Mouse (Mus musculus): ENCODE measurements around the gene Ppt2. TPM values are rescaled to one million over a fixed set of nuclear protein-coding genes. Genes with fewer than 3 reads are reported as not detected.

Ppt2 gene
- 10 to 100 TPM; 57.8 to 70.0 TPM for total RNA-seq (2021)
- long read RNA-seq, experiment 1, transcript Ppt2-209 (9 exons, 1,710 nt), result major isoform, 5 of 19 reads
- long read RNA-seq, experiment 1, partial matches to known transcripts, result 1 of 19 reads
- long read RNA-seq, experiment 1, other reads (novel, unspliced or antisense), result 12 of 19 reads
- long read RNA-seq, experiment 2, transcript Ppt2-209 (9 exons, 1,710 nt), result major isoform, 11 of 22 reads
- long read RNA-seq, experiment 2, partial matches to known transcripts, result 0 of 22 reads
- long read RNA-seq, experiment 2, other reads (novel, unspliced or antisense), result 10 of 22 reads

DNA sequence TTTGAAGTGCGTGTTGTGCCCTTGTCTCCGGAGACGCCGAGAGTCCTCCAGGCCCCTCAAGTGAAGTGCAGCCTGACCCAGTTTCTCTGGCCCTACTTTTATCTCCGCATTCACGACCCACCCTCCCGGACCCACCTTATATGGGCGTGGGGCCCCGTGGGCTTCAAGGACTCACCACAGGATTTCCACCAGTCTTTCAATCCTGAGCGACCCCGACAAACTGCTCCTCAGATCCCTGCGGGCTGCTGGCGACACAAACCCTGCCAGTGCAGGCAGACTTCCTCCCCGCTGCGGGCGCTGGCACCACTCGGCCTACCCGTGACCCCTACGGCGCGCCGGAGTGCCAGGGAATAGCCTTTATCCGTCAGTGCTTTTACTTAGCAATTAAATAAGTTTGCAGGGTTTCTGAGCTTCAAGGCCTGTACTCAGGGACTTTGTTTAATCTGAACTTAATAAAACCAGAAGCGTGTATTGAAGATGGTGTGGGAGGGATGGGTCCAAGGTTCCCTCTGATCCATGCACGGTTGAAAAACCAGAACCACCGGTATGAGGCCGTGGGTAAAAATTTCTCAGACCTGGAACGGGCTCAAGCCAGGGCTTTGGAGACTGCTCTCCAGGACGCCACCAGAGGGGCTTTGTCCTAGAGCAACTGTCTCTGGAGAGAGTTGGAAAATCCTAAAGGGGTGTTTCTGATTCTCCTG lies at the start of gene Ppt2:
Gene Ppt2, minus strand, starts transcription at position 568 of the 701 bp plus-strand sequence.
- peak; percentile 78 to 82 for DNase-seq

DNA sequence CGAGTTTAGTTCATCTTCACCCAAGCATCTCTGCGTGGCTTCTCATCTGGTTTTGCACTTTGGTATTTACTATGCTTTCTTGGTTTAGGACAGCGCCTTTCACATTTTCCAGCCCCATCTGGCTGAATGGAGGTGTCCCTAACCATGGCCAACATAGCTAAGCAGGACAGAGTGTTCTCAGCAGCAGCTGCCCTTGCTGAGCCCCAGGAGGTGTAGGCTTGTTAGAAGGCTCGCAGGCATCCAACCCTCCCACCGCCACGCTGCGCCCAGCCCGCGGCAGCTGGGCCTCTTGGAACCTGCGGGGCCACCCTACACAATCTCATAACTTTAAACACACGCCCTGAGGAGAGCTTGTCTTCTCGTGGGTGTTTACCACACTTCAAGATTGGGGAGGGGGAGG lies 48.4 kb upstream of the Ppt2 start:
- DNase-seq, result no peak

DNA sequence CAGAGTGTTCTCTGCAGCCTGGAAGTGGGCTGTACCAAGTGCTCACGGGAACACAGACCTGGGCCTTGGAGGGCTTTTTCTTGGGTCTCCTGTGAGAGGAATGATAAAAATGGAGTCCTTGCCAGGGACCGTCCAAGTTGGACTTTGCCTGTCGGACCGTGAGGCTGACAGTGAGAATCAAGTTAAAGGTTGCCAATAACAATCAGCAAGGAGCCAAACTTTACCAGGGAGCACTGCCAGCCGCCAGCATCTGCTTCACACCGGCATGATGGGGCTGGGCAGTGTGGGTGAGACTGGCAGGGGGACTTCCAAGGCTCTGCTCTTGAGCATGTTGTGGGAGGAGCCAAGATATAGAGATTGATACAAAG lies 47.8 kb upstream of the Ppt2 start:
- no peak for DNase-seq

DNA sequence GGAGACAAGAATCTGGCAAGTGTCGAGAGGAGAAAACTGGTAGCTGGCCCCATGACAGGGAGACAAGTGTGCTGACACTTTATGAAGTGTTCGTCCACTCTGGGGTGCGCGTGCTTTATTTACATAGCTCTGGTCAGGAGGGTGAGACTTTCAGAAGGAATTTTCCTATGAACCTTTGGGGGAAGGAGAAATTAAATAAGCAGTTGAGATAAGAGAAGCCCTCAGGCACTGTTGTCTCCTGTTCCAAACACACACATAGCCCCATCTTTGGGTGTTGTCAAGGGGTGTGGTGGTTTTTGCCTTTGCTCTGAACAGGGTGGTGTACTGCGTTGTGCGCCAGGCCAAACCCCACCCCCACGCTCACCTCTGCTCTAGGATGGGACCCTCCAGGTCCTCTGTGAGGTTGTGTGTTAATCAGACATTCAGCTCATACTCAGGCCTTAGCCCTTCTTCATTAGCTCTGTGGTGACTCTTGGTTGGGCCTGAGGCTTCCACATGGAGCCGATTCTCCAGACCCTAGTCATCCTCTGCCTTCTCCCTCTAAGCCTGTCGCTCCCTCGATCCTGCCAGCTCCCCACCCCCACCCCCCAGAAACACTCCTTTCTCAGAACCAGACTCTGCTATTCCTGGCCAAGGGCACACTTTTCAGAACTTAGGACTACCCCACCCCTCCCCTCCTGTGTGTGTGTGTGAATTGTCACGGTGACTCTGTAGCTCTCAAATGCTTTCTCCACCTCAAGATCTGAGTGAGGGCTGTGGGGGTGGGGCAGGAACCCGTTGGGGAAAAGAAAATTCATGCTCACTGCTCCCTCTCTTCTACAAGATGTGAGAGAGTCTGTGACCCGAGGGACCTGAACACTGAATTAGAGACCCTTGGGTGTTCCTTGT lies 47.1 kb upstream of the Ppt2 start:
- no peak for DNase-seq

DNA sequence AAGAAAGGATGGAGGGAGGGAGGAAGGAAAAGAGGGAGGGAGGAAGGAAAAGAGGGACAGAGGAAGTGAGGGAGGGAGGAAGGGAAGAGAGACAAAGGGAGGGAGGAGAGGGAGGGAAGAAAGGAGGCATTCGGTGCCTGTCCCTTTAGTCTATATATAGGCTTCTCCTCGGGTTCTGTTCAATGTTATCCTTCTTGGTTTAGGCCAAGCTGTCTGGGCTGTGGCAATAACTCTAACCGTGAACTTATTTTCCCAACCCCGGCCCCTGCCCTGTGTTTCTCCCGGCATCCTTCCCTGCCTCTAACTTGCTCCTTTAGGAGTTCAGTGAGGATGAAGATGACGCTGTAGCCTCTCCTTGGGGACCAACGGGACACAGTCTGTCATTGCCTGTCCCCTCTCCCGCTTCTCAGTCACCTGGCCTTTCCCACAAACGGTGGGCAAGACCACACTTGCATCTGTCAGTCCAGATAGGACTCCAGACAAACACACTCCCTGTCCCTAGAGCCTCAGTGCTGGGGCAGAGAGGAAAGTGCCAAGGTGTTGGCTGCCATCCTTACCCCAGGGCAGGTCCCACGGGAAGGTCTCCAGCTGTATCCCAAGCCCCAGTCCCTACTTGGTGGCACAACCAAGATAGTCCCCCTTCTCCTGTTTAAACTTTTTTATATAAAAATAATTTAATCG lies 46.4 kb upstream of the Ppt2 start:
- no peak for DNase-seq

DNA sequence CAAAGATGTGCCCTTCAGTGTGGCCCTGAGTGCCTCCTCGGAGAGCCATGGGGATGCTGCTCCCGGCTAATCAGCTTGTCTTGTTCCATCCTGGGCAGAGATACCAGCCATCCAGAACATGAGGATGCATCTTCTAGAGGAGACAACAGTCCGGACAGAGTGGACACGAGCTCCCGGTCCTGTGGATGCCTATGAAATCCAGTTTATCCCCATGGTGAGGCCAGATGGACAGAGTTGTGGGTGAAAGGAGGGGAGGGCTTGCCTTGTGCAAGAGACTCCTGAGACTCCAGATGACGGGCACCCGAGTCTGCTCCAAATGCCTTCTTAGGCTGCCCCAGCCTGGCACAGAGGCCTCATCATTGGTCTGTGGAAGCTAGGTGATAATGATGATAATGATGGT lies 44.8 kb upstream of the Ppt2 start:
- no peak for DNase-seq

DNA sequence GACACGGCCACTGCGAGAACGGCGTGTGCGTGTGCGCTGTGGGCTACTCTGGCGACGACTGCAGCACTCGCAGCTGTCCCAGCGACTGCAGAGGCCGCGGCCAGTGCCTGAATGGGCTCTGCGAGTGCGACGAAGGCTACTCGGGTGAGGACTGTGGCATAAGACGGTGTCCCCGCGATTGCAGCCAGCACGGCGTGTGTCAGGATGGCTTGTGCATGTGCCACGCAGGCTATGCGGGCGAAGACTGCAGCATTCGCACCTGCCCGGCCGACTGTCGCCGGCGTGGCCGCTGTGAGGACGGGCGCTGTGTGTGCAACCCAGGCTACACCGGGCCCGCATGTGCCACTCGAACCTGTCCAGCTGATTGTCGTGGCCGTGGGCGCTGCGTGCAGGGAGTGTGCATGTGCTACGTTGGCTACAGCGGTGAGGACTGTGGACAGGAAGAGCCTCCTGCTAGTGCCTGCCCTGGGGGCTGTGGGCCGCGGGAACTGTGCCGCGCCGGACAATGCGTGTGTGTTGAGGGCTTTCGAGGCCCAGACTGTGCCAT lies 44.0 kb upstream of the Ppt2 start:
- DNase-seq, result no peak

DNA sequence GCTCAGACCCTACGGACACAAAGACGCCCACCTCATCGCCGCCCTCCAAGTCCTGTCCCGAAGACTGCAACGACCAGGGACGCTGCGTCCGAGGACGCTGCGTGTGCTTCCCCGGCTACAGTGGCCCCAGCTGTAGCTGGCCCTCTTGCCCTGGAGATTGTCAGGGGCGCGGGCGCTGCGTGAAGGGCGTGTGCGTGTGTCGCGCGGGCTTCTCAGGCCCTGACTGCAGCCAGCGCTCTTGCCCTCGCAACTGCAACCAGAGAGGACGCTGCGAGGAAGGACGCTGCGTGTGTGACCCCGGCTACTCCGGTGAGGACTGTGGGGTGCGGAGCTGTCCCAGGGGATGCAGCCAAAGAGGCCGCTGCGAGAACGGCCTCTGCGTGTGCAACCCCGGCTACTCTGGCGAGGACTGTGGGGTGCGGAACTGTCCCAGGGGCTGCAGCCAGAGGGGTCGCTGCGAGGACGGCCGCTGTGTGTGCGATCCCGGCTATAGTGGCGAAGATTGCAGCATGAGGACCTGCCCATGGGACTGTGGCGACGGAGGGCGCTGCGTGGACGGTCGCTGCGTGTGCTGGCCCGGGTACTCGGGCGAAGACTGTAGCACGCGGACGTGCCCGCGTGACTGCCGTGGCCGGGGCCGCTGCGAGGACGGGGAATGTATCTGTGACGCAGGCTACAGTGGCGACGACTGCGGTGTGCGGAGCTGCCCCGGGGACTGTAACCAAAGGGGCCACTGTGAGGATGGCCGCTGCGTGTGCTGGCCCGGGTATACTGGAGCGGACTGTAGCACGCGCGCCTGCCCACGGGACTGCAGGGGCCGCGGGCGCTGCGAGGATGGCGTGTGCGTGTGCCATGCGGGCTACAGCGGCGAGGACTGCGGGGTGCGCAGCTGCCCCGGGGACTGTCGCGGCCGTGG lies 43.1 kb upstream of the Ppt2 start:
- DNase-seq, result peak in 1 of 2 experiments; percentile 12

DNA sequence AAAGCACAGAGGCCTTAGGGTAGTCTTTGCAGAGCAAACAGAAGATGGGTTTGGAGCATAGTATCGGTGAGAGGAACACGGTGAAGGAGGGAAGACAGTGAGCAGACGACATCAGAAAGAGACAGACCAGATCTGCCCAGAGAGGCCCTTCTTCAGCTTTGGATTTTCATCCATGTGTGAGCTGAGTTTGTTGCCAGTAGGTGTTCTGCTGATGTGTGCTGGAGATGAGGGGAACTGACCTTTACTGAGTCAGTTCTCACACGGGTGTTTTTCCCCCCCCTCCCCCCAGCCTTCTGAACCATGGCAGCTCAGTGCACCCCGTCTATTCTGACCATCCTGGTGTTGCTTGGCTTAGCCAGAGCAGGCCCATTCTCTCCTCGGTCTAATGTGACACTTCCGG lies 41.9 kb upstream of the Ppt2 start, which contains the start of gene Tnxb:
Gene Tnxb, plus strand, starts transcription at position 301 of the 400 bp plus-strand sequence.
- no peak for DNase-seq

DNA sequence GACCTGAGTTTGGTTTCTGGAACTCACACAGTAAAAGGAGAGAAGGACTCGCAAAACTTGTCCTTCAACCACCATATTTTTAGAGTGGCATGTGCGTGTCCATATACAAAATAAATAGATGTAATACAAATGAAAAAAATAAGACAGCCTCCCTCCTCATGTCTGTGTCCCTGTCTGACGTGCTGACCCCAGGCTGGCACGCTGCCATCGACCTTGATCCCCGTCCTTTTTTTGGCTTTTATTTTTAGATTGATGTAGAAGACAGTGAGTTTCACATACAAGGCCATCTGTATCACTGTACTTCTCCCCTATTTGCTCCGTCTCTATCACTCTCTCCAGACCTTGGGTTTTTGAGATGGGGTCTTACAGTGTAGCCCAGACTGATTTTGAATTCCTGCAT lies 36.2 kb upstream of the Ppt2 start:
- peak in 1 of 2 experiments; percentile 75 for DNase-seq

DNA sequence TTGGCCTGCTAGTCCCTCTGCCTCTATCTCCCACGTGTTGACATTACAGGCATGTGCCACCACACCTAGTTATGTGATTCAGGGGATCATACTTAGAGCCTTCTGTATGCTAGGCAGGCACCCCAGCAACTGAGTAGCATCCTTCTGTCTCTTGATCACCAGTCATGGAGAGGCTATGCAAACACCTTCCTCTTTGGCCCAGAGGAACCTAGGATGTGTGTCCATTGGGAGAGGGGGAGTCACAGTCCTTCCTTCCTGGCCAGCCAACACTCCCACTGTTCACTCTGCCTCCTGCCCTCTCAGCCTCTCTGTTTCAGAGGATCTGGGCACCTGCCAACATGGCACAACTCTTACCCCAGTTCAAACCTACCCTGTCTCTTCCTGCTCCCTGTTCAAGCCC lies 35.2 kb upstream of the Ppt2 start:
- no peak for DNase-seq

DNA sequence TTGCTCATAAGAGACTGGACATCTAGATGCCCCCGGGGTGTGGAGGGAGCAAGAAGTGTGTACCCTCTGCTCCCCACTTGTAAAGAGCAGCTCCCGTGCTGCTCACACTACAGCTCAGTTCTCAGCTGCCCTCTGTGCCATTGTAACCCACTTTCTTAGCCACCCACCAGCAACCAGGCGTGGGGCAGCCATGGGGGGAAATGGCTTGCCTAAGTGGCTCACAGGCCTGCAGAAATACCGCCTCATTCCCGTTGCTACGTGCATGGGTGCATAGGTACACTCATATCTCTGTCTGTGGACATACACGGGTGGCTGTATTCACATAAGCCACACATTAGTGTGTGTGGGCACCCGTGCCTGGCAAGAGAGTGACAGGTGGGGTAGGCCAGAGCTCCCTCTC lies 34.7 kb upstream of the Ppt2 start:
- DNase-seq, result no peak

DNA sequence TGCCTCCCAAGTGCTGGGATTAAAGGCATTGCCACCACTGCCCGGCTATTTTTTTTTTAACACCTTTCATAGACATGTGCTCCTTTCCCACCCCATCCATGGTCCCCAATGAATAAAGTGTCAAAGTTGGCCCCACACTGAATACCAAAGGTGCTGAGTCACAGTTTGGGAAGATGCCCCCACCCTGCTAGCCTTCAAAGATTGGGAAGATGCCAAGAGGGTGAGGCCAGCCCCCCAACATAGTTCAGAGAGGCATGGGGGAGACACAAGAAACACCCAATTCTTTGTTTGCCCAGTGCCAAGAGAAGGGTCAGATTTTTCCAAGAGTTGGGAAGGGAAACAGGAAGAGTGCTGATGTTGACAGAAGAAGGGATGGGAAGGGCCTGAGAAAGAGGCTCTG lies 34.2 kb upstream of the Ppt2 start:
- no peak for DNase-seq

DNA sequence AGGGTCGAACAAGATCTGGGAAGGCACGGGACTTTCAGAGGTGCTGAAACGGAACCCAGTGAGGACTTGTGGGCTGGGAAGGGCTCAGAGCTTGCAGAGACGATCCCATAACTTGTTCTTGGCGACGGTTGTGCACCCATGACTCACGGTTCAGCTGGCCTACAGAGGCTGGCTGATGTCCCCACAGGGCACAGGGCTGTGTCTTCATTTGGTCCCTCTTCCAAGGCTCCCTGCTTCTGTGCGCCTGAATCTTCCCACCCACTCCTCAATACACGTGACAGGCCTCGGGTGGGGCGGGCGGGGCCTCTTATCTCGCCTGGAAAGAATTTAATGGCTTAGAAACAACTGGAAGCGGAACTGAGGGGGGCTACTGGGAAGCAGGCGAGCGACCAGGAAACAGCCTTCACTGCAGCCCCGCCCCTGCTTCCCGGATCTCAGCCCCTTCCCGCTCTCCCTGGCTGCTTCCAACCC lies 32.8 kb upstream of the Ppt2 start:
- DNase-seq, result peak; percentile 76 to 78

DNA sequence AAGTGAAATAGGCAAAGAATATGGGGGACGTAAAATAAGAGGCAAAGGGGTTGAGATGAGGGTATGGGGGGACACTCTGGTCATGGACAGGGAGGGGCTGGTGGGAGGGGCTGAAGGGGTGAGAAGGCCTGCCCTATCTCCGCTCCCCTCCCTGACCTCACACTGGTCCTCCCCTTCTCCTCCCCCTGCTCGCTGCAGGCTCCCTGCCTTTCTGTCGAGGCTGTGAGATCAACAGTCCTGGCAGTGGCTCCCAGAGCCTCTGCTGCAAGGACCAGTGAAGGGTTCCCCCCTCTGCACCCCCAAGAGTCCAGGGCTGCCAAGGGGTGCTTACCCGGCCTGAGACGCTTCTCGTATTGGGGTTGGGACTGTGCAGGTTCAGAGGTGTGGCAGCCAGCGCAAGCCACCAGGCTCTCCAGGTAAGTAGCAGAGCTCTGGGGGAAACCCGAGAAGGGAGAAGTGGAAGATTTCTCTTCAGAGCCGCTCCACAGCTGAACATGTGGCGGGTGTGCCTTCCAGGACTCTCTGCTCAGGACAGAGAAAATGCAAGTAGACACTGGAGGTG lies 32.0 kb upstream of the Ppt2 start:
- peak in 1 of 2 experiments; percentile 38 for DNase-seq

DNA sequence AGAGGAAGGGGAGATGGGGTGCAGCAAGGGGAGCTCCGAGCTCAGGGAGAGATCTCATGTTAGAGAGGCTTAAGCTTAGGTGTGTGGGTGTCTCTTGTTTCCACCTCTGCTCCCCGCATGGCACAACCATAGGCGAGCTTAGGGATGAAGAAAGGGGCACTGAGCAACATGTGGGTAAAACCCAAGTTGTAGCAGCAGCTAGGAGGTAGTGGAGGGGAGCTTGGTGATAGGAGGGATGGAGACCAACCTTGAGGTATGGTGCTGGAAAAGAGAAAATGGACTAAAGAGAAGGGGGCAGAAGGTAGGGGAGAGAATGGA lies 31.5 kb upstream of the Ppt2 start:
- DNase-seq, result no peak

DNA sequence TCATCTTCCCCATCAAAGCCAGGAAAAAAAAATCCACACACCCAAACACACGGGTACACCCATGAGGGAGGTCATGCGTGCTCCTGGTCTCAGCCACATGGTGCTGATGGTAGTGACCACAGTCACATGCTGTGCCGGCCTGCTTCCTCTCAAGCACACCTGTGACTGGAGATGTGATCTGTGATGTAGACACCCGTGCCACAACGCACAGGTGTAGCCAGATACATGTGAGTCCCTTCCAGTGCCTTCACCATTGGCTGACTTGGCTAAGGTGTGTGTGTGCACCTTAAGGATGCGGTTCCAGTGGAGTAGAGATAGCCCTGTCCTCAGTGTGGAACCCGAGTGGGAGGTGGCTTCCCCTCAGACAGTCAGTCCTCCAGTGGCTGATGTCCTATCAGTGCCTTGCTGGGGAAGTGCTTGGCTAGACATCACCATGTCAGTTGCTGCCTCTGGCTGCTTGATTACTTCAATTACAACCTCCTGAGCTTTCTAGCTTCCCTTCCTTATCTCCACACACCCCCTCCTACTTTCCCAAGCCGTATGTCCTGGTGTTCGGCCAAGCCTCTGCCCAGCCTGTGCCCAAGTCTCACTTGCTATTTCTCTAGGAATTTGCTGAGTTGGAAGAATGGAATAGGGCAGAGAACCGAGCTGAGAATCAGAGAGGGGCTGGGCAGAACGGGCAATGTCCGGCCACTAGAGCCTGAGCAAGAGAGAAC lies 31.0 kb upstream of the Ppt2 start:
- DNase-seq, result no peak

DNA sequence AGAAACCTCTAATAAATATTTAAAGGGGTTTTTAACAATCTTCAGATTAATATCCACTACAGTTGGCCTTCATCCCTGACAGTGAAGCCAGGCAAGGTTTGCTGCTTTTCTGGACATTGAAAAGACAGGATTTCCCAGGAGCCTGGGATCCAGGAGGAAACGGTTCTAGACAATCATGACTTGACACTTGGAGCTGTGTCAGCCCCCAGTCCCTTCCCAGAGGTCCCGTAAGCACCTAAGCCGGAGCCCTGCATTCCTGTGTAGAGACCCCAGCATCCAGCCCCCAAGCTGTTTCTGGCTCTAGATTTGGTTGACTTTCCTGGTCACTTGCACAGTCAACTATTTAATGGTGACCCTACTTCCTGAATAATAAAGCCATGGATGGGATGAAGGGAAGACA lies 30.3 kb upstream of the Ppt2 start:
- no peak for DNase-seq

DNA sequence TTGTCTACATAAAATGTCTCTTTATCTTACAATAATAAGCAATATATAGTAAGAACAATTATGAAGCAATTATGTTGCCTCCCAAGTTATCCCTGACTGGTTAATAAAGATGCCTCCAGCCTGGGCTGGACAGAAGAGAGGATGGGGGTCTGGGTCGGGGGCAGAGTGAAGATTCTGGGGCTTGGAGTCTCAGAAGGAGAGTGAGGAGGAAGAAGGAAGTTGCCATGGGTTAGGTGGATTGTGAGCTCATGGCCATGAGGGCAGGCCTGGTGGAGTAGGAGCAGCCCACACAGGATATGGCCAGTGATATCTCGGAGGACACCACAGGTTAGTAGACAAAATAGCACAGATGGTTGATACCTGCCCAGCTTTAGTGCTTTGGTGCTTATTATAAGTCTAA lies 29.8 kb upstream of the Ppt2 start:
- no peak for DNase-seq

DNA sequence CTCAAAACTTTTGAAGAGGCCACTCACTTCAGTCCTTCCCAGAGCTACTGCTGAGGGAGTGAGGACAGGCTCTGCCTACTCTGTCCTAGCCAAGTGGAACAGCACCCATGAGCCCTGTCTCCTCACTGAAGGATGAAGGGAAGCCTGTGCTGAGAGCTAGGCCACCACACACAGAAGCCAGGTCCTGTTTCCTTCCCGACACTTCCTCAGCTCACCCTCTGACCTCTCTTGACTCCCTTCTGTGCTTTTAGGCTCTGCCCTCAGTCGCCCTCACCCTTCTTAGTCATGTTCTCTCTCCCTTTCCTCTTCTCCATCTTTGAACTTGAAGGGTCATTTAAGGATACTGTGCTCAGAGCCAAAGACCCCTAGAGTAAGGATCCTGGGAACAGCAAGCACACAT lies 29.0 kb upstream of the Ppt2 start:
- no peak for DNase-seq
